Mouse (Mus musculus) granulocyte monocyte progenitor cell, adult 5-6 weeks (primary cell): ENCODE measurements around the gene Fabp7. TPM values are rescaled to one million over a fixed set of nuclear protein-coding genes. Genes with fewer than 3 reads are reported as not detected.

Experiments
- ATAC-seq: replicated peaks from 2 replicates; pipeline ENCODE4 v1.8.0; 2016; ENCODE audit warnings: mild to moderate bottlenecking, moderate TSS enrichment, inconsistent platforms; ENCODE audit not compliant: poor library complexity, severe bottlenecking
- total RNA-seq, 2 experiments: library from RNA; stranded (forward) in 1 of 2; stranded (reverse) in 1 of 2; fragments of 200-712, 200-1000 nt in 1 of 2; fragments of >200 nt in 1 of 2; fragmentation: Nextera tagmentation in 1 of 2; gene quantifications; 2 replicates each; pipeline ENCODE4 v1.2.3; 2014 to 2017

The Fabp7 gene
- total RNA-seq, 2 experiments from 2014 or later = not detected

- ATAC-seq = no peak
These were observed 10.9 kb downstream of the Fabp7 start for GRCm38 (mm10) chr10:57795542-57795941.

GRCm38 (mm10) chr10:57796057-57796456 lies 11.4 kb downstream of the Fabp7 start:
- ATAC-seq = peak; percentile 34

- peak; percentile 72 for ATAC-seq
These were observed 14.8 kb downstream of the Fabp7 start for GRCm38 (mm10) chr10:57799486-57799885.

GRCm38 (mm10) chr10:57807754-57808153 lies 23.1 kb downstream of the Fabp7 start:
- ATAC-seq = no peak

- ATAC-seq = no peak
These were observed 27.6 kb downstream of the Fabp7 start for GRCm38 (mm10) chr10:57812161-57812856.

GRCm38 (mm10) chr10:57814295-57814694 lies 29.6 kb downstream of the Fabp7 start:
- ATAC-seq = no peak

- no peak for ATAC-seq
These were observed 31.2 kb downstream of the Fabp7 start for GRCm38 (mm10) chr10:57815869-57816268.

GRCm38 (mm10) chr10:57819209-57819608 lies 34.5 kb downstream of the Fabp7 start:
- no peak for ATAC-seq

GRCm38 (mm10) chr10:57822473-57822872 lies 37.8 kb downstream of the Fabp7 start:
- ATAC-seq = no peak

GRCm38 (mm10) chr10:57828649-57829048 lies 44.0 kb downstream of the Fabp7 start:
- no peak for ATAC-seq

- ATAC-seq = no peak
These were observed 44.9 kb downstream of the Fabp7 start for GRCm38 (mm10) chr10:57829621-57830020.

- peak; percentile 98 for ATAC-seq
These were observed 50.4 kb downstream of the Fabp7 start for GRCm38 (mm10) chr10:57835094-57835493.

GRCm38 (mm10) chr10:57835982-57836381 lies 51.3 kb downstream of the Fabp7 start:
- ATAC-seq = peak; percentile 81

Other genes with a start within 250 kb of the Fabp7 start
- 22.2 and 33.2 TPM in 2 replicates for gene Pkib, start 152.9 kb upstream of the Fabp7 start, total RNA-seq (2014; fragmentation: Nextera tagmentation)
- gene Pkib, start 152.9 kb upstream of the Fabp7 start, total RNA-seq (2017) = 19.0 and 21.4 TPM in 2 replicates
- gene Smpdl3a, start 9.5 kb downstream of the Fabp7 start, total RNA-seq (2014; fragmentation: Nextera tagmentation) = 60.5 and 89.3 TPM in 2 replicates
- 52.6 and 58.6 TPM in 2 replicates for gene Smpdl3a, start 9.5 kb downstream of the Fabp7 start, total RNA-seq (2017)